Mouse (Mus musculus) stomach, embryonic 14.5 days (tissue): ENCODE data around the gene Fxn. TPM values are rescaled to one million over a fixed set of nuclear protein-coding genes. Genes with fewer than 3 reads are reported as not detected.

ENCODE experiments used
- ATAC-seq: fragments of 200-750 bp; cut with Nextera tagmentation; 2 replicates; pipeline ENCODE4 v1.8.0; 2017; ENCODE audit warnings: low read depth, moderate TSS enrichment; ENCODE audit not compliant: insufficient number of reproducible peaks, insufficient read depth, low FRiP score
- H3K27ac ChIP-seq: fragments of 300-500 bp; sonication (generic); 2 replicates; pipeline ENCODE4 v1.5.1; 2014; ENCODE audit warnings: mild to moderate bottlenecking, low read length, moderate library complexity, mixed read lengths
- H3K27me3 ChIP-seq: fragments of 300-500 bp; sonication (generic); 2 replicates; pipeline ENCODE4 v1.6.1; 2014; ENCODE audit warnings: low read length, control low read depth, mixed read lengths; ENCODE audit not compliant: control insufficient read depth, insufficient read depth
- H3K36me3 ChIP-seq: fragments of 300-500 bp; sonication (generic); 2 replicates; pipeline ENCODE4 v1.6.1; 2014; ENCODE audit warnings: mild to moderate bottlenecking, control low read depth, low read length, moderate library complexity, mixed read lengths; ENCODE audit not compliant: control insufficient read depth, insufficient read depth
- H3K4me1 ChIP-seq: fragments of 300-500 bp; sonication (generic); 2 replicates; pipeline ENCODE4 v1.6.1; 2014; ENCODE audit warnings: low read length, control low read depth, mixed read lengths; ENCODE audit not compliant: control insufficient read depth, insufficient read depth
- H3K4me2 ChIP-seq: fragments of 300-500 bp; sonication (generic); replicated peaks from 2 replicates; pipeline ENCODE4 v1.6.1; 2014; ENCODE audit warnings: low read depth, low read length, control low read depth
- H3K4me3 ChIP-seq: fragments of 300-500 bp; sonication (generic); 2 replicates; pipeline ENCODE4 v1.5.1; 2014; ENCODE audit warnings: low read depth, low read length, control low read depth
- H3K9ac ChIP-seq: fragments of 300-500 bp; sonication (generic); replicated peaks from 2 replicates; pipeline ENCODE4 v1.6.1; 2014; ENCODE audit warnings: low read depth, mild to moderate bottlenecking, control low read depth, low read length, moderate library complexity, mixed read lengths
- H3K9me3 ChIP-seq: fragments of 300-500 bp; sonication (generic); 2 replicates; pipeline ENCODE4 v1.6.1; 2016; ENCODE audit warnings: low read depth, low read length, control low read depth; ENCODE audit not compliant: control insufficient read depth
- WGBS: fragments of 180-500 bp; shearing (Covaris S2); extraction: QIAGEN DNeasy Blood & Tissue Kit; methylation state at CpG from one replicate; pipeline ENCODE4 v1.1.7; 2014; 5-methylcytosine and 5-hydroxymethylcytosine counted together
- polyA plus RNA-seq: library from polyadenylated mRNA; unstranded; fragments of >200 nt; fragmentation: Nextera tagmentation; extraction: Ambion mirVana; gene quantifications from 2 replicates; pipeline ENCODE4 v1.2.1, GENCODE M21; 2014

Fxn gene
- polyA plus RNA-seq = 44.1 and 49.6 TPM in 2 replicates

DNA sequence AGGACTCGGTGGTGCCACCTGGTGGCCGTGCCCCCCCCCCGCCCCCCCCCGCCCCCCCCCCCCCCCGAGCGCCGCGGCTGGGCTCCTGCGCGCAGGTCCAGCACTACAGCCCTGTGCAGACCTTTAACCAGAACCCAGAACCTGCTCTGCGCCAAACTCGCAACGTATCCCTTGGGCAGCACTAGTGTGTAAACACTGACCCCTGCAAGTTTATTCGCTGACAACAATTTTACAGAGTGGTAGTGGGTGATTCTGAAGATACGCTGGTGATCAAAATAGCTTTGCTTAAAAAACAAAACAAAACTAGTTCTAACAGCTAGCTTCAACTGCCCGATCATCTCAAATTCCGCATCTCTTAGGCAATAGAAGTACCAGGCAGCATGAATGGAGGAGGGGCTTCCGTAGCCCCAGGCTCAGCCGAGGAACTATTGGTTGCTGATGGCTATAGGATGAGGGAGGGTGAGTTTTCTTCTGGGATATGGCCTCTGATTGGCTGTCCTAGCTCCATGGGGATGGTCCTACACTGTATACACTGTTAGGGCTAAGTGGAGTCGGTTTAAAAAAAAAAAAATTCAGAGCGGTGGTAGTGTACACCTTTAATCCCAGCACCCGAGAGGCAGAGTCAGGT, at the start of gene Fxn:
Fxn (minus strand) TSS at position 5 of the 628 bp plus-strand sequence.
- Histone ChIP-seq H3K27me3 (no peaks in the 10 kb centered on the region), H3K4me3 (peak within 1 kb of the TSS; percentile 63), H3K27ac (peak within 1 kb of the TSS; percentile 88), H3K4me1 (peaks cover 9% of the 10 kb centered on the region; the same call in 1 of the 2 replicates), H3K4me2 (peak within 1 kb of the TSS; percentile 85), H3K9me3 (no peaks in the 10 kb centered on the region), H3K36me3 (no peaks in the 10 kb centered on the region), H3K9ac (peak within 1 kb of the TSS; percentile 72)
- ATAC-seq = peak; percentile 94
- under 1% methylated on average over 14 of the region's 22 CpGs for WGBS

DNA sequence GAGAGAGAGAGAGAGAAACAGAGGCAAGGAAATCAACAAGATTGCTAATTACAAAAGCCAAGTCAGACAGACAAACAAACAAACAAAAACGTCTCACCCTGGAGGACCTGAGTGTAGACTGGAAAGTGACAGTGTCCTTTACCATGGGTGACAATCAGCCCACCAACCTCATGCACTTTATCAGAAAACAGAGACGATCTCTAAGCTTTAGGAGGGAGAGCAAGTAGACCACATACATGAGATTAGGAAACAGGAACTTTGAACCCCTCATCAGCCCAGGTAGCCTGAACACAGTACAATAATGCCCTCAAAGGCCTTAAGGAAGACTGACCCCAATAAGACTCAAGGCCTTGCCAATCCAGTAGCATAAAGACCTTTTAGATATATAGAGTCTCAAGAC, 47.5 kb upstream of the Fxn start:
- 45% methylated on average over 2 of the region's 2 CpGs for WGBS
- no peak overlapping the region for H3K4me2 ChIP-seq
- H3K9ac ChIP-seq = no peak overlapping the region
- H3K4me1 ChIP-seq = peaks cover 3% of the 10 kb centered on the region; the same call in 1 of the 2 replicates
- no peaks in the 10 kb centered on the region for H3K36me3 ChIP-seq
- no peaks in the 10 kb centered on the region for H3K27me3 ChIP-seq
- no peak overlapping the region for H3K4me3 ChIP-seq
- ATAC-seq = no peak
- no peak overlapping the region for H3K27ac ChIP-seq
- no peaks in the 10 kb centered on the region for H3K9me3 ChIP-seq

DNA sequence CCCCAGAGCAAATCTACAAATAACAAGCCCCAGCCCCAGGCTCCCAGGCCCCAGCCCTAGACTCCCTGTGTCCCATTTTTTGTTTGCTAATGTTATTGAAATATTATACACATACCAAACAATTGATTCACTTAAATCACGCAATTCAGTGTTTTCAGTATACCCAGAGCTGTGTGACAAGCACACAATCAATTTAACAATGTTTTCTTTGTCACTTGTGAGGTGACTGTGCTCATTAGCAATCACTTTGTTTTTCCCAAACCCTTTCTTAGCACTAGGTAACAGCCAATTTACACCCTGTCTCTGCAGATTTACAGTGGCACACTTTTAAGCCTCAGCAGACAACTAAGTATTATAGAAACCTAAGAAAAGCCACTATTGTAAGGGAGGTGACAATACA, 46.6 kb upstream of the Fxn start:
- Histone ChIP-seq H3K27ac (no peak overlapping the region), H3K4me3 (no peak overlapping the region), H3K4me1 (peaks cover 3% of the 10 kb centered on the region; the same call in 1 of the 2 replicates), H3K36me3 (no peaks in the 10 kb centered on the region), H3K9ac (no peak overlapping the region), H3K4me2 (no peak overlapping the region), H3K9me3 (no peaks in the 10 kb centered on the region), H3K27me3 (no peaks in the 10 kb centered on the region)
- ATAC-seq = no peak
- 48% methylated on average over 1 of the region's 1 CpGs for WGBS

DNA sequence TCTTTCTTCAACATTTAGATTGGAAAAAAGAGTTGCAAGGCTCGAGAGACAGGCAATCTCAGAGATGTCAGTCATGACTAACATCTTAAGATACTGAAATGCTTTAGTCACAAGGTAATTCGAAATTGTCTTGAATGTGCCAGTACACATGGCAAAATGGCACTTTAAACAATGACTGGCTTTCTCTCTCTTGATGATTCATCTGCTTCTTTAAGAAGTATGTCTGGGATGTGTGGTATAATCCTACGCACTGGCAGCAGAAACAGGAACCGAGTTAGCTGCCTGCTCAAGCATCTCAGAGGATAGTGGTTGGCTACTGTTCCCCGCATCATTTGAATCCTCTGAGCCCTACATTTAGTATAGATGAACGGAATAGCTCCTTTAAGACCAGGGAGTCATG, 45.3 kb upstream of the Fxn start:
- Histone ChIP-seq H3K27ac (no peak overlapping the region), H3K9ac (no peak overlapping the region), H3K4me3 (no peak overlapping the region), H3K4me2 (no peak overlapping the region), H3K9me3 (no peaks in the 10 kb centered on the region), H3K4me1 (peaks cover 3% of the 10 kb centered on the region; the same call in 1 of the 2 replicates), H3K27me3 (no peaks in the 10 kb centered on the region), H3K36me3 (no peaks in the 10 kb centered on the region)
- WGBS = 77% methylated on average over 6 of the region's 6 CpGs
- no peak for ATAC-seq

DNA sequence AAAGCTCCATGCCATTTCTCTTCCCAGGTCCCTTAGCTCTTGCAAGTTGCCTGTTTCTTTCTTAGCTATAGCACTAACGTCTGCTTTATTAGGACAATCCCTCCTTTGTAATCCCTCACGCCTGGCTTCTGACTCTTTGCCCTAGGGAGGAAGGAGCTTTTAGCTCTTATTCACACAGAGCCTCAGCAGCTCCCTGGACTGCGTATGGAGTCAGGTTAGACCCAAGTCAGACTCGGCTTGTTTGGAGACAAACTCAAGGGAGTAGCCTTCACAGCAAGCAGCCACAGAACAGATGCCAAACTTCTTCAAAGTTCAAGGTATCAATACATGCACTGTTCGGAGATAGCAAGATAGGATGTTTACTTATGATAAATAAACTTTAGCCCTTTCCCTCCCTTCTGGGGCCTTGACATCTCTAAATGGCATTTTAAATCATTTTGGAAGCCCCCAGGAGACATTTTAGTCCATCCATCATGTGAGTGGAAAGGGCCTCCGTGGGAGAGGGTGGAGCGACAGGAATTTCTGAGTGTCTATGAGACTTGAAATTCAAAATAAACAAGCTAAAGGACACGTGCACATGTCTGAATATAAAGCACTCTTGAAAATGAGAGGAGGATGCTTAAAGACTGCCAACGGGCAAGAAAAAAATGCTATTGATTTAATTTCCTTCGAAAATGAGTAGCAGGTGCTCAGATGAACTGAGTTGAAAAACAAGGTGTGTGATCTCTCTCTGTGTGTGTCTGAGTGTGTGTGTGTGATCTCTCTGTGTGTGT, 43.6 kb upstream of the Fxn start:
- Histone ChIP-seq H3K27me3 (no peaks in the 10 kb centered on the region), H3K9me3 (no peaks in the 10 kb centered on the region), H3K9ac (no peak overlapping the region), H3K27ac (no peak overlapping the region), H3K4me1 (peaks cover 3% of the 10 kb centered on the region; the same call in 1 of the 2 replicates), H3K36me3 (no peaks in the 10 kb centered on the region), H3K4me2 (no peak overlapping the region), H3K4me3 (no peak overlapping the region)
- no peak for ATAC-seq
- WGBS = 17% methylated on average over 10 of the region's 10 CpGs

DNA sequence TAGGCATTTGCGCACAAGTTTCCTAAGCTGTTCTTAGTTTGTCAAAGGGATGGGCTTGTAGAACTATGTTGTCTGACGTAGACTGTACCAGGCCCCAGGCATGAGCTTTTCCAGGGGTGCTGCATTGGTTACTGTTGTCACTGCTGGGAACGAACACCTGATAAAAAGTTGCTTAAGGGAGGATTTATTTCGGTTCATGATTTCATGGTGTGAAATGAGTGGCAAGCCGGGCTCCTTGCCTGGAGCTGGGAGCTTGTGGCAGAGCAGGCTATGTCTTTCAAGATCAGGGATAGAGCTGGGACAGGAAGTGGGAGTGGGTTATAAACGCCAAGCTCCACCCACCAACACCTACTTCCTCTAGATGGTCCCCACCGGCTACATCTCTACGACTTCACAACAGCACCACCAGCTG, 41.5 kb upstream of the Fxn start:
- H3K4me3 ChIP-seq = no peak overlapping the region
- no peaks in the 10 kb centered on the region for H3K27me3 ChIP-seq
- H3K4me1 ChIP-seq = peaks cover 3% of the 10 kb centered on the region; the same call in 1 of the 2 replicates
- H3K9ac ChIP-seq = no peak overlapping the region
- H3K9me3 ChIP-seq = no peaks in the 10 kb centered on the region
- 93% methylated on average over 8 of the region's 8 CpGs for WGBS
- no peaks in the 10 kb centered on the region for H3K36me3 ChIP-seq
- no peak for ATAC-seq
- no peak overlapping the region for H3K27ac ChIP-seq
- H3K4me2 ChIP-seq = no peak overlapping the region

DNA sequence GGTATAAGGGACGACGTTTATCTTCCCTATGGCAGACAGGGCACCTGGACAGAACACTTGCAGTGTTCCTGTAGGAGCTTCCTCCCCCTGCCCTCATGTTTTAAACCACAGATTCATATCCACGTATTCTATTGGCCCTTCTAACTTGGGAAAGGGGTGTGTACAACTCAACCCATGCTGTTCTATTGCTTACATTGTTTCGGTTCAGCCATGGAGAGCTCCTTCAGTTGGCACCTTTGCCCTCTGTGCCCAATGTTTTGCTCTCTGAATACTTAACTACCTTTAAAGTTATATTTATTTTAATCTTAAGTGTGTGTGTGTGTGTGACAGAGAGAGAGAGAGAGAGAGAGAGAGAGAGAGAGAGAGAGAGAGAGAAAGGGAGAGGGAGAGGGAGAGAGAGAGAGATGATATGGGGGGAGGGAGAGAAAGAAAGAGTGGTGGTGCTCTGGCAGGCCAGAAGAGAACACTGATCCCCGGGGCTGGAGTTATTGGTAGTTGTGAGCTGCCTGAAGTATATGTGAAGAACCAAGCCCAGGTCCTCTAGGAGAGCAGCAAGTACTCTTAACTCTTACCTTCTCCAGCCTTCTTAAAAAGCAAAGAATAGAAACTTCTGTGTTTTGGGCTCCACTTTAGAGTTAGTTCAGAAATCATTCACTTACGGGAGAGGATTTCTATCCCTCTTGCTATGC, 41.0 kb upstream of the Fxn start:
- H3K9ac ChIP-seq = no peak overlapping the region
- WGBS = 82% methylated on average over 6 of the region's 6 CpGs

DNA sequence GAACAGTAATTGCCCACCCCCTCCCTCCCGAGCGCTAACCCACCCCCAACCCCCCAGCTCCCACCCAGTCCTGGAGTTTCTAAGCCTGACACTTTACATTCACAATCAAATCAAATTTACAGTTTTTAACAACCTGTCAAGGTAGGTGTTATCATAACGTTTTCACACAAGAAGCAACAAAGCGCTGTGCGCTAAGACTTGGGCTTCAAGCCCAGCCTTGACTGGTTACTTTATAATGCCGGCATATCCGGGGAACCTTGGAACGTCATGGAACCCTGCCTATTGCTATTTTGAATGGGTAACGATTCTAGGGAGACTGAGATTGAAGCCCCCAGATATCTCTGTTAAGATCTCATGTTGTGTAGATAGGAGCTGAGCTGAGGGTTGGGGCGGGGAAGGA, 37.8 kb upstream of the Fxn start:
- Histone ChIP-seq H3K4me1 (no peaks in the 10 kb centered on the region), H3K27ac (no peak overlapping the region), H3K36me3 (no peaks in the 10 kb centered on the region), H3K27me3 (no peaks in the 10 kb centered on the region), H3K9me3 (no peaks in the 10 kb centered on the region), H3K4me3 (no peak overlapping the region), H3K4me2 (no peak overlapping the region), H3K9ac (no peak overlapping the region)
- WGBS = 67% methylated on average over 10 of the region's 10 CpGs
- ATAC-seq = no peak

More for the DNA sequence above, 41.0 kb upstream of the Fxn start:
- no peak for ATAC-seq
- H3K36me3 ChIP-seq = no peaks in the 10 kb centered on the region
- peaks cover 3% of the 10 kb centered on the region; the same call in 1 of the 2 replicates for H3K4me1 ChIP-seq
- no peaks in the 10 kb centered on the region for H3K9me3 ChIP-seq
- no peak overlapping the region for H3K4me3 ChIP-seq
- H3K27me3 ChIP-seq = no peaks in the 10 kb centered on the region
- H3K4me2 ChIP-seq = no peak overlapping the region
- no peak overlapping the region for H3K27ac ChIP-seq
